Mouse (Mus musculus) megakaryocyte, embryonic 14.5 days (primary cell): ENCODE measurements around the gene Atp8b4.

Experiments
- FLI1 ChIP-seq: IDR thresholded peaks from 2 replicates; pipeline ENCODE4 v1.6.1; 2012; ENCODE audit warnings: low read length, inconsistent platforms, mixed read lengths
- GATA1 ChIP-seq: IDR thresholded peaks from 3 replicates; pipeline ENCODE4 v1.6.1; 2012; ENCODE audit warnings: mixed read lengths, low read length, inconsistent platforms, borderline replicate concordance

DNA sequence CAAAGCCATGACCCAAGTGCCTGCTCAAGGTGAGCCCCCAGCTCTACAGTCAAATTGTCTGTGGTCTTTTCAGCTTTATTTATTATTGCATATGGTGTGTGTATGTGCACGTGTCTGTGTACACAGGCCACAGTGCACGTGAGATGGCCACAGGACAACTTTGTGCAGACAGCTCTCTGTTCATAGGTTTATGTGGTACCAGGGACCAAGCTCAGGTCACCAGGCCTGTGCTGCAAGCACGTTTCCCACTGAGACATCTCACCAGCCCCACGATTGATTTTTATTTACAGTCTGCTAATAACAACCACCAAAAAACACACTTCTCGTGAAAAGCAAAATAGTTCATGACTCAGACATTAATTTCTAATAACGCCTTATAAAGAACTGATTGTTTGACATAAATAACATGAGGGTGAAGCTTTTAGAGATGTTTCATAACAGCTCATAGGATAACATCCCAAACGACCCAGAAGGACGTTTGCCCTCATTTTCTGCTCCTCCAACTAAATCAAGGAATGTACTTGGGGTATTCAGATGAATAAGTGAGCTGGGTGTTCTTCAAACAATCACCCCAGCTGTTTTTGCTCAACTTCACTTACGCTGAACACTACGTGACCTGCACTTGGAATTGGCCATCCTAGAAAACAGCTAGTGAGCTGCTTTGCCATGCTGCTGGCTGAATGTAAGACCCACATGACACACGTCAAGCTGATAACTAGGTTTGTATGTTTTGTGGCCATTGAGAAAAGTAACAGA is 15.0 kb downstream of the Atp8b4 start:
- no peak for TF ChIP-seq GATA1
- TF ChIP-seq FLI1, result no peak
